ENCODE assay signal across 9 mouse cellular contexts in genomic region chr13:38633287-38634000, GRCm38 (mm10). TPM values are rescaled to one million over a fixed set of nuclear protein-coding genes. Genes with fewer than 3 reads are reported as not detected.
DNase-seq lines count a peak whose midpoint lies in the region; ATAC-seq and TF ChIP-seq lines count a peak whose summit lies in the region.
"Had no signal": no experiment of that assay in that cellular context is flagged by ENCODE, and none has a peak within 500 bp of the region (broad histone marks: within the 10 kb centered on the region; RNA-seq: fewer than 3 reads in every experiment).

No protein-coding gene starts in this region.

- no peak for TF ChIP-seq CTCF in intestine, postnatal 0 days (IDR thresholded peaks at IDR 0.05; ENCODE audit: low read depth)
- no peak for TF ChIP-seq CTCF in bone marrow, adult 2 months (IDR thresholded peaks at IDR 0.05; ENCODE audit: control insufficient read depth, insufficient read depth, low read length)
- no peak for TF ChIP-seq CTCF in lung, postnatal 0 days (IDR thresholded peaks at IDR 0.05)

- TF ChIP-seq POLR2A in bone marrow, adult 2 months (IDR thresholded peaks at IDR 0.05; ENCODE audit: borderline replicate concordance, control insufficient read depth, low read depth, low read length): no peak

- DNase-seq in intestine, embryonic 14.5 days (ENCODE audit: low spot score): no peak
- no peak for DNase-seq in Muller cell, postnatal 12 days (ENCODE audit: inconsistent ontology term)
- no peak for DNase-seq in adrenal gland, adult 8-10 months
- DNase-seq in lung, postnatal 0 days (ENCODE audit: low spot score): no peak
- DNase-seq: lung, adult 2 months had no signal

- H3K27ac ChIP-seq in intestine, embryonic 14.5 days (ENCODE audit: low read depth): no peak overlapping the region
- H3K27ac ChIP-seq in intestine, postnatal 0 days (ENCODE audit: low read depth, low read length): no peak overlapping the region
- H3K27ac ChIP-seq in bone marrow, adult 2 months (ENCODE audit: control insufficient read depth, insufficient read depth, low read depth, low read length, poor library complexity): 0 out of 2 replicates have a peak overlapping the region, but pooled peaks have one; percentile 41
- H3K27ac ChIP-seq in forebrain, embryonic 12.5 days: no peak overlapping the region
- H3K27ac ChIP-seq in liver, embryonic 16.5 days (ENCODE audit: low read length): peak overlapping the region; percentile 97
- no peak overlapping the region for H3K27ac ChIP-seq in lung, postnatal 0 days (ENCODE audit: low read length)

- no peaks in the 10 kb centered on the region for H3K27me3 ChIP-seq in intestine, embryonic 14.5 days (replicated peaks; ENCODE audit: control insufficient read depth, insufficient read depth, low read length)
- H3K27me3 ChIP-seq in intestine, postnatal 0 days (replicated peaks; ENCODE audit: control insufficient read depth, insufficient read depth, low read length): no peaks in the 10 kb centered on the region
- H3K27me3 ChIP-seq in forebrain, embryonic 12.5 days: no peaks in the 10 kb centered on the region
- H3K27me3 ChIP-seq in liver, embryonic 16.5 days (ENCODE audit: control insufficient read depth, insufficient read depth, low read depth, low read length): no peaks in the 10 kb centered on the region
- H3K27me3 ChIP-seq in lung, postnatal 0 days (replicated peaks; ENCODE audit: insufficient read depth, low read length): no peaks in the 10 kb centered on the region

- peak overlapping the region; percentile 74; the same call in 1 of the 2 replicates for H3K4me3 ChIP-seq in intestine, embryonic 14.5 days (ENCODE audit: low read depth, low read length)
- H3K4me3 ChIP-seq in intestine, postnatal 0 days (ENCODE audit: low read depth, low read length): no peak overlapping the region
- no peak overlapping the region for H3K4me3 ChIP-seq in bone marrow, adult 2 months (replicated peaks; ENCODE audit: control insufficient read depth, low read depth, low read length)
- no peak overlapping the region for H3K4me3 ChIP-seq in forebrain, embryonic 12.5 days (replicated peaks)
- peak overlapping the region; percentile 83 for H3K4me3 ChIP-seq in liver, embryonic 16.5 days (ENCODE audit: low read depth, low read length)
- H3K4me3 ChIP-seq in lung, postnatal 0 days (ENCODE audit: low read depth, low read length): no peak overlapping the region

- no peaks in the 10 kb centered on the region for H3K9me3 ChIP-seq in intestine, embryonic 14.5 days (ENCODE audit: control insufficient read depth, low read length)
- H3K9me3 ChIP-seq in intestine, postnatal 0 days (ENCODE audit: control insufficient read depth): no peaks in the 10 kb centered on the region
- no peaks in the 10 kb centered on the region for H3K9me3 ChIP-seq in forebrain, embryonic 12.5 days
- H3K9me3 ChIP-seq in liver, embryonic 16.5 days (replicated peaks; ENCODE audit: control insufficient read depth, low read length): no peaks in the 10 kb centered on the region
- no peaks in the 10 kb centered on the region for H3K9me3 ChIP-seq in lung, postnatal 0 days (ENCODE audit: low read length)

- no peaks in the 10 kb centered on the region; the same call in 1 of the 2 replicates for H3K4me1 ChIP-seq in intestine, embryonic 14.5 days (replicated peaks; ENCODE audit: control insufficient read depth, insufficient read depth, low read length)
- no peaks in the 10 kb centered on the region for H3K4me1 ChIP-seq in intestine, postnatal 0 days (replicated peaks; ENCODE audit: control insufficient read depth, insufficient read depth, low read length)
- no peaks in the 10 kb centered on the region; the same call in 1 of the 2 replicates for H3K4me1 ChIP-seq in bone marrow, adult 2 months (ENCODE audit: control insufficient read depth, insufficient read depth, low read length)
- peaks cover 6% of the 10 kb centered on the region for H3K4me1 ChIP-seq in forebrain, embryonic 12.5 days
- peaks cover 28% of the 10 kb centered on the region for H3K4me1 ChIP-seq in liver, embryonic 16.5 days (ENCODE audit: control insufficient read depth, low read depth, low read length)
- peaks cover 5% of the 10 kb centered on the region; the same call in 1 of the 2 replicates for H3K4me1 ChIP-seq in lung, postnatal 0 days (ENCODE audit: insufficient read depth, low read depth, low read length)

- peak overlapping the region; percentile 72; the same call in 1 of the 2 replicates for H3K4me2 ChIP-seq in intestine, embryonic 14.5 days (ENCODE audit: low read length)
- no peak overlapping the region for H3K4me2 ChIP-seq in intestine, postnatal 0 days (replicated peaks; ENCODE audit: low read depth)
- H3K4me2 ChIP-seq in forebrain, embryonic 12.5 days: peak overlapping the region; percentile 72
- H3K4me2 ChIP-seq in liver, embryonic 16.5 days (ENCODE audit: low read depth, low read length): peak overlapping the region; percentile 86
- no peak overlapping the region for H3K4me2 ChIP-seq in lung, postnatal 0 days (replicated peaks; ENCODE audit: low read depth, low read length)

- 91% methylated on average over 6 of the region's 6 CpGs for WGBS in intestine, embryonic 14.5 days
- WGBS in intestine, postnatal 0 days: 88% methylated on average over 6 of the region's 6 CpGs
- 76% methylated on average over 6 of the region's 6 CpGs for WGBS in bone marrow, adult 2 months
- WGBS in forebrain, embryonic 12.5 days: 90% methylated on average over 6 of the region's 6 CpGs
- 63% methylated on average over 6 of the region's 6 CpGs for WGBS in liver, embryonic 16.5 days (ENCODE audit: insufficient replicate concordance)
- WGBS in lung, postnatal 0 days: 94% methylated on average over 6 of the region's 6 CpGs

- H3K9ac ChIP-seq in intestine, embryonic 14.5 days (ENCODE audit: low read length): no peak overlapping the region
- H3K9ac ChIP-seq in intestine, postnatal 0 days (ENCODE audit: low read depth, low read length): no peak overlapping the region
- H3K9ac ChIP-seq in forebrain, embryonic 12.5 days: no peak overlapping the region
- peak overlapping the region; percentile 87 for H3K9ac ChIP-seq in liver, embryonic 16.5 days (ENCODE audit: low read depth, low read length)
- no peak overlapping the region for H3K9ac ChIP-seq in lung, postnatal 0 days (replicated peaks; ENCODE audit: low read depth)

- no peak for ATAC-seq in intestine, embryonic 14.5 days (replicated peaks; ENCODE audit: low FRiP score, low TSS enrichment, low read depth)
- ATAC-seq in intestine, postnatal 0 days: no peak
- no peak for ATAC-seq in forebrain, embryonic 12.5 days (ENCODE audit: low FRiP score)
- ATAC-seq in liver, embryonic 16.5 days (ENCODE audit: low read depth): no peak
- ATAC-seq in lung, postnatal 0 days: no peak

- no peak for TF ChIP-seq EP300 in lung, postnatal 0 days (IDR thresholded peaks at IDR 0.05)

- H3K36me3 ChIP-seq in intestine, embryonic 14.5 days (ENCODE audit: control insufficient read depth, insufficient read depth, low read length): peaks cover 9% of the 10 kb centered on the region; the same call in 1 of the 2 replicates
- H3K36me3 ChIP-seq in intestine, postnatal 0 days (ENCODE audit: control insufficient read depth, insufficient read depth): 0 out of 2 replicates have a peak, but pooled peaks cover 6% of the 10 kb centered on the region
- H3K36me3 ChIP-seq in forebrain, embryonic 12.5 days (replicated peaks): no peaks in the 10 kb centered on the region
- H3K36me3 ChIP-seq in liver, embryonic 16.5 days (ENCODE audit: control insufficient read depth, insufficient read depth): peaks cover 6% of the 10 kb centered on the region; the same call in 1 of the 2 replicates
- no peaks in the 10 kb centered on the region for H3K36me3 ChIP-seq in lung, postnatal 0 days (ENCODE audit: insufficient read depth, low read length)

RNA-seq across cellular contexts. Expression of gene Bloc1s5, which starts 1.5 kb away (rescaled TPM):
- polyA plus RNA-seq in intestine, embryonic 14.5 days (2014; fragmentation: Nextera tagmentation; extraction: Ambion mirVana): 13.7 and 16.2 TPM in 2 replicates
- 10.6 and 11.4 TPM in 2 replicates for polyA plus RNA-seq in intestine, postnatal 0 days (2015; fragmentation: Nextera tagmentation; extraction: Ambion mirVana)
- polyA plus RNA-seq in bone marrow, adult 2 months (2011; ENCODE audit: insufficient read depth, insufficient read length, low replicate concordance, missing spikeins): 4.8 and 5.0 TPM in 2 replicates
- 22.3 and 24.9 TPM in 2 replicates for polyA plus RNA-seq in forebrain, embryonic 12.5 days (2016; fragmentation: Nextera tagmentation; extraction: Ambion mirVana)
- polyA plus RNA-seq in liver, embryonic 16.5 days (2015; fragmentation: Nextera tagmentation; extraction: Ambion mirVana): 10.2 and 11.2 TPM in 2 replicates
- 10 to 100 TPM; 23.9 to 32.4 (median 24.1) TPM for total RNA-seq in adrenal gland, adult 8-10 months (2022)
- 13.6 and 15.8 TPM in 2 replicates for polyA plus RNA-seq in lung, postnatal 0 days (2015; fragmentation: Nextera tagmentation; extraction: Ambion mirVana)

RNA-seq across cellular contexts. Expression of gene Eef1e1, which starts 25.4 kb away (rescaled TPM):
- polyA plus RNA-seq in intestine, embryonic 14.5 days (2014; fragmentation: Nextera tagmentation; extraction: Ambion mirVana): 57.0 and 57.4 TPM in 2 replicates
- 34.9 and 37.1 TPM in 2 replicates for polyA plus RNA-seq in intestine, postnatal 0 days (2015; fragmentation: Nextera tagmentation; extraction: Ambion mirVana)
- 25.1 and 27.2 TPM in 2 replicates for polyA plus RNA-seq in bone marrow, adult 2 months (2011; ENCODE audit: insufficient read depth, insufficient read length, low replicate concordance, missing spikeins)
- polyA plus RNA-seq in forebrain, embryonic 12.5 days (2016; fragmentation: Nextera tagmentation; extraction: Ambion mirVana): 62.8 and 64.2 TPM in 2 replicates
- 31.4 and 34.8 TPM in 2 replicates for polyA plus RNA-seq in liver, embryonic 16.5 days (2015; fragmentation: Nextera tagmentation; extraction: Ambion mirVana)
- 10 to 100 TPM; 18.5 to 42.6 (median 34.1) TPM for total RNA-seq in adrenal gland, adult 8-10 months (2022)
- polyA plus RNA-seq in lung, postnatal 0 days (2015; fragmentation: Nextera tagmentation; extraction: Ambion mirVana): 14.0 and 16.1 TPM in 2 replicates

Comparison
In these comparisons a context has a peak if more than half of its experiments do, and no peak if none do; other contexts are left out.
1. H3K4me2 ChIP-seq: peak in intestine, embryonic 14.5 days (single experiment), forebrain, embryonic 12.5 days (single experiment) and liver, embryonic 16.5 days (single experiment); none in intestine, postnatal 0 days (single experiment) and lung, postnatal 0 days (single experiment).
2. H3K4me3 ChIP-seq: peak in intestine, embryonic 14.5 days (single experiment) and liver, embryonic 16.5 days (single experiment); none in intestine, postnatal 0 days (single experiment), bone marrow, adult 2 months (single experiment), forebrain, embryonic 12.5 days (single experiment) and lung, postnatal 0 days (single experiment).
3. H3K27ac ChIP-seq: peak in bone marrow, adult 2 months (single experiment) and liver, embryonic 16.5 days (single experiment); none in intestine, embryonic 14.5 days (single experiment), intestine, postnatal 0 days (single experiment), forebrain, embryonic 12.5 days (single experiment) and lung, postnatal 0 days (single experiment).